Mouse (Mus musculus): ENCODE results near the gene Pink1. TPM values are rescaled to one million over a fixed set of nuclear protein-coding genes. Genes with fewer than 3 reads are reported as not detected.

The Pink1 gene
- polyA plus RNA-seq, 1 experiment, result 103 TPM

- H3K27ac ChIP-seq (ENCODE audit: control insufficient read depth, insufficient read depth, low read length), result no peak overlapping the region
- no peaks in the 10 kb centered on the region for H3K4me1 ChIP-seq (replicated peaks; ENCODE audit: control insufficient read depth, insufficient read depth, low read length)
- no peak for DNase-seq
- TF ChIP-seq CTCF (IDR thresholded peaks at IDR 0.05; ENCODE audit: borderline replicate concordance, control insufficient read depth, extremely low read depth, insufficient read depth, low read length, poor library complexity), result no peak
- TF ChIP-seq POLR2A (IDR thresholded peaks at IDR 0.05; ENCODE audit: control insufficient read depth, extremely low read depth, insufficient read depth, low read length, poor library complexity), result no peak
- 76% methylated on average over 5 of the region's 5 CpGs for WGBS
- peaks cover 4% of the 10 kb centered on the region; the same call in 1 of the 2 replicates for H3K27me3 ChIP-seq (ENCODE audit: control insufficient read depth, insufficient read depth, low read length)
- H3K4me3 ChIP-seq (ENCODE audit: control insufficient read depth, insufficient read depth, low read length), result no peak overlapping the region
- no peaks in the 10 kb centered on the region for H3K36me3 ChIP-seq (ENCODE audit: control insufficient read depth, insufficient read depth, low read length)
Observed at GRCm38 (mm10) chr4:138363511-138363910, 37.4 kb upstream of the Pink1 start.

DNA sequence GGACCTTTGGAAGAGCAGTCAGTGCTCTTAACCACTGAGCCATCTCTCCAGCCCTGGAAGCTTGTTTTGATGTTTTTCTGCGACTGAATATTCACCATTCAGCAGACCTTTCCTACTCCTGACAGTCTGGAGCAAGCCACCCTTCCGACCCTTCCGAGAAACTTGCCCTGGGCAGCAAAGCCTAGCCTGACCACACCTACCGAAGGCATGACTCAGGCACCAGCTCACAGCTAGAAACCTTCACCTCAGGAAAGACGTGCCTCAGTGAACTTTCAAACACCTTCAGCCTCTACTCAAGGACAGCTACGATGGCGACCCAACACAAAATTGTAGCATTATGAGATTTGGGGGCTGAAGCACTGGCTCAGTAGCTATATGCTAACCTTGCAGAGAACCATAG lies 36.8 kb upstream of the Pink1 start:
- Histone ChIP-seq H3K27ac (ENCODE audit: control insufficient read depth, insufficient read depth, low read length) (no peak overlapping the region), H3K4me1 (replicated peaks; ENCODE audit: control insufficient read depth, insufficient read depth, low read length) (no peaks in the 10 kb centered on the region), H3K4me3 (ENCODE audit: control insufficient read depth, insufficient read depth, low read length) (no peak overlapping the region), H3K27me3 (ENCODE audit: control insufficient read depth, insufficient read depth, low read length) (peaks cover 3% of the 10 kb centered on the region; the same call in 1 of the 2 replicates), H3K36me3 (ENCODE audit: control insufficient read depth, insufficient read depth, low read length) (no peaks in the 10 kb centered on the region)
- WGBS, result 89% methylated on average over 7 of the region's 7 CpGs
- TF ChIP-seq POLR2A (IDR thresholded peaks at IDR 0.05; ENCODE audit: control insufficient read depth, extremely low read depth, insufficient read depth, low read length, poor library complexity) (no peak), CTCF (IDR thresholded peaks at IDR 0.05; ENCODE audit: borderline replicate concordance, control insufficient read depth, extremely low read depth, insufficient read depth, low read length, poor library complexity) (no peak)
- DNase-seq, result no peak

GRCm38 (mm10) chr4:138361370-138361821 lies 35.3 kb upstream of the Pink1 start:
- no peaks in the 10 kb centered on the region for H3K27me3 ChIP-seq (ENCODE audit: control insufficient read depth, insufficient read depth, low read length)
- H3K4me1 ChIP-seq (replicated peaks; ENCODE audit: control insufficient read depth, insufficient read depth, low read length), result no peaks in the 10 kb centered on the region
- no peak overlapping the region for H3K4me3 ChIP-seq (ENCODE audit: control insufficient read depth, insufficient read depth, low read length)
- no peaks in the 10 kb centered on the region for H3K36me3 ChIP-seq (ENCODE audit: control insufficient read depth, insufficient read depth, low read length)
- no peak overlapping the region for H3K27ac ChIP-seq (ENCODE audit: control insufficient read depth, insufficient read depth, low read length)
- 51% methylated on average over 11 of the region's 11 CpGs for WGBS
- DNase-seq, result no peak
- TF ChIP-seq CTCF (IDR thresholded peaks at IDR 0.05; ENCODE audit: borderline replicate concordance, control insufficient read depth, extremely low read depth, insufficient read depth, low read length, poor library complexity) (no peak), POLR2A (IDR thresholded peaks at IDR 0.05; ENCODE audit: control insufficient read depth, extremely low read depth, insufficient read depth, low read length, poor library complexity) (no peak)

DNA sequence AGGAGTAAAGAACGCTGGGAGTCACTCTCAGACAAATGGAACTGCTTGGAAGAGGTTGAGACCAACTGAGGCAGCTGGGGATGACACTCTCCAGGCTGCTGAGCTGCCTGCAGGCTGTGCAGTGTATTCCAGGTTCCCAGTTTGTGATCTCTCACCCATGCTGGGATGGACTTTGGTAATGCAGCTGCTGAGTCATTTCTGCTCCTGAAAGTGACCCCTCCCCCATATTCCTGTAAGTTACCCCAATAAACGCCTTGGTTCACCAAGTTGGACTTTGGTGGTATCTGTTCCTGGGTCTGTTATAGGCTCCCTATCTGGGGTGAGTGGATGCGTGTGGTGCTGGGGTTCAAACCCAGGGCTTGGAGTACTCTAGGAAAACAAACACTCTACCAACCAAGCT lies 32.1 kb upstream of the Pink1 start:
- no peaks in the 10 kb centered on the region for H3K27me3 ChIP-seq (ENCODE audit: control insufficient read depth, insufficient read depth, low read length)
- no peak for DNase-seq
- no peak overlapping the region for H3K4me3 ChIP-seq (ENCODE audit: control insufficient read depth, insufficient read depth, low read length)
- TF ChIP-seq CTCF (IDR thresholded peaks at IDR 0.05; ENCODE audit: borderline replicate concordance, control insufficient read depth, extremely low read depth, insufficient read depth, low read length, poor library complexity), result no peak
- no peak for TF ChIP-seq POLR2A (IDR thresholded peaks at IDR 0.05; ENCODE audit: control insufficient read depth, extremely low read depth, insufficient read depth, low read length, poor library complexity)
- no peaks in the 10 kb centered on the region for H3K36me3 ChIP-seq (ENCODE audit: control insufficient read depth, insufficient read depth, low read length)
- H3K4me1 ChIP-seq (replicated peaks; ENCODE audit: control insufficient read depth, insufficient read depth, low read length), result no peaks in the 10 kb centered on the region
- no peak overlapping the region for H3K27ac ChIP-seq (ENCODE audit: control insufficient read depth, insufficient read depth, low read length)
- 75% methylated on average over 3 of the region's 3 CpGs for WGBS

- no peak for TF ChIP-seq POLR2A (IDR thresholded peaks at IDR 0.05; ENCODE audit: control insufficient read depth, extremely low read depth, insufficient read depth, low read length, poor library complexity)
- TF ChIP-seq CTCF (IDR thresholded peaks at IDR 0.05; ENCODE audit: borderline replicate concordance, control insufficient read depth, extremely low read depth, insufficient read depth, low read length, poor library complexity), result no peak
- no peaks in the 10 kb centered on the region for H3K27me3 ChIP-seq (ENCODE audit: control insufficient read depth, insufficient read depth, low read length)
- H3K27ac ChIP-seq (ENCODE audit: control insufficient read depth, insufficient read depth, low read length), result no peak overlapping the region
- no peaks in the 10 kb centered on the region for H3K36me3 ChIP-seq (ENCODE audit: control insufficient read depth, insufficient read depth, low read length)
- 96% methylated on average over 12 of the region's 12 CpGs for WGBS
- no peaks in the 10 kb centered on the region for H3K4me1 ChIP-seq (replicated peaks; ENCODE audit: control insufficient read depth, insufficient read depth, low read length)
- no peak for DNase-seq
- no peak overlapping the region for H3K4me3 ChIP-seq (ENCODE audit: control insufficient read depth, insufficient read depth, low read length)
Observed at GRCm38 (mm10) chr4:138356551-138356950, 30.4 kb upstream of the Pink1 start.

- WGBS, result 86% methylated on average over 8 of the region's 8 CpGs
- Histone ChIP-seq H3K4me1 (replicated peaks; ENCODE audit: control insufficient read depth, insufficient read depth, low read length) (no peaks in the 10 kb centered on the region), H3K27me3 (ENCODE audit: control insufficient read depth, insufficient read depth, low read length) (no peaks in the 10 kb centered on the region), H3K4me3 (ENCODE audit: control insufficient read depth, insufficient read depth, low read length) (no peak overlapping the region), H3K36me3 (ENCODE audit: control insufficient read depth, insufficient read depth, low read length) (no peaks in the 10 kb centered on the region), H3K27ac (ENCODE audit: control insufficient read depth, insufficient read depth, low read length) (no peak overlapping the region)
- TF ChIP-seq POLR2A (IDR thresholded peaks at IDR 0.05; ENCODE audit: control insufficient read depth, extremely low read depth, insufficient read depth, low read length, poor library complexity) (no peak), CTCF (IDR thresholded peaks at IDR 0.05; ENCODE audit: borderline replicate concordance, control insufficient read depth, extremely low read depth, insufficient read depth, low read length, poor library complexity) (no peak)
- DNase-seq, result no peak
Observed at GRCm38 (mm10) chr4:138356141-138356540, 30.0 kb upstream of the Pink1 start.

GRCm38 (mm10) chr4:138355496-138355895 lies 29.4 kb upstream of the Pink1 start:
- no peaks in the 10 kb centered on the region for H3K36me3 ChIP-seq (ENCODE audit: control insufficient read depth, insufficient read depth, low read length)
- no peak overlapping the region for H3K27ac ChIP-seq (ENCODE audit: control insufficient read depth, insufficient read depth, low read length)
- no peaks in the 10 kb centered on the region for H3K27me3 ChIP-seq (ENCODE audit: control insufficient read depth, insufficient read depth, low read length)
- no peak overlapping the region for H3K4me3 ChIP-seq (ENCODE audit: control insufficient read depth, insufficient read depth, low read length)
- no peak for DNase-seq
- 99% methylated on average over 2 of the region's 2 CpGs for WGBS
- no peaks in the 10 kb centered on the region for H3K4me1 ChIP-seq (replicated peaks; ENCODE audit: control insufficient read depth, insufficient read depth, low read length)
- no peak for TF ChIP-seq POLR2A (IDR thresholded peaks at IDR 0.05; ENCODE audit: control insufficient read depth, extremely low read depth, insufficient read depth, low read length, poor library complexity)
- TF ChIP-seq CTCF (IDR thresholded peaks at IDR 0.05; ENCODE audit: borderline replicate concordance, control insufficient read depth, extremely low read depth, insufficient read depth, low read length, poor library complexity), result no peak
